Mouse (Mus musculus): ENCODE data around the gene Ccdc88b. TPM values are rescaled to one million over a fixed set of nuclear protein-coding genes. Genes with fewer than 3 reads are reported as not detected.

Ccdc88b gene
- polyA plus RNA-seq, 1 experiment: 1.1 TPM

GRCm38 (mm10) chr19:6819143-6819827 lies 38.7 kb downstream of the Ccdc88b start:
- no peak overlapping the region for H3K27ac ChIP-seq (ENCODE audit: insufficient read depth, low read length)
- no peaks in the 10 kb centered on the region for H3K9me3 ChIP-seq (replicated peaks; ENCODE audit: control insufficient read depth, insufficient read depth, low read length, poor library complexity, severe bottlenecking)
- peaks cover 4% of the 10 kb centered on the region for H3K4me1 ChIP-seq (ENCODE audit: control insufficient read depth, insufficient read depth, low read length)
- no peaks in the 10 kb centered on the region for H3K36me3 ChIP-seq (ENCODE audit: control insufficient read depth, insufficient read depth, low read length, poor library complexity, severe bottlenecking)
- no peak overlapping the region for H3K4me3 ChIP-seq (ENCODE audit: low read depth, low read length)
- no peaks in the 10 kb centered on the region for H3K27me3 ChIP-seq (ENCODE audit: control insufficient read depth, insufficient read depth, low read length, poor library complexity, severe bottlenecking)
- no peak for TF ChIP-seq EP300 (IDR thresholded peaks at IDR 0.05; ENCODE audit: insufficient read depth, low read depth, low read length)
- no peak overlapping the region for H3K9ac ChIP-seq (ENCODE audit: low read depth, poor library complexity, severe bottlenecking)

GRCm38 (mm10) chr19:6814958-6815357 lies 43.1 kb downstream of the Ccdc88b start:
- Histone ChIP-seq H3K4me3 (ENCODE audit: low read depth, low read length) (no peak overlapping the region), H3K9me3 (replicated peaks; ENCODE audit: control insufficient read depth, insufficient read depth, low read length, poor library complexity, severe bottlenecking) (no peaks in the 10 kb centered on the region), H3K27me3 (ENCODE audit: control insufficient read depth, insufficient read depth, low read length, poor library complexity, severe bottlenecking) (no peaks in the 10 kb centered on the region), H3K36me3 (ENCODE audit: control insufficient read depth, insufficient read depth, low read length, poor library complexity, severe bottlenecking) (no peaks in the 10 kb centered on the region), H3K9ac (ENCODE audit: low read depth, poor library complexity, severe bottlenecking) (no peak overlapping the region), H3K4me1 (ENCODE audit: control insufficient read depth, insufficient read depth, low read length) (no peaks in the 10 kb centered on the region), H3K27ac (ENCODE audit: insufficient read depth, low read length) (no peak overlapping the region)
- TF ChIP-seq EP300 (IDR thresholded peaks at IDR 0.05; ENCODE audit: insufficient read depth, low read depth, low read length): no peak
- TF ChIP-seq CTCF (IDR thresholded peaks at IDR 0.05; ENCODE audit: low read depth, low read length): peak; percentile 46

- H3K27ac ChIP-seq (ENCODE audit: insufficient read depth, low read length): no peak overlapping the region
These were observed 43.6 kb downstream of the Ccdc88b start for GRCm38 (mm10) chr19:6814366-6814765.

More at GRCm38 (mm10) chr19:6814366-6814765, 43.6 kb downstream of the Ccdc88b start:
- Histone ChIP-seq H3K27me3 (ENCODE audit: control insufficient read depth, insufficient read depth, low read length, poor library complexity, severe bottlenecking) (no peaks in the 10 kb centered on the region), H3K4me3 (ENCODE audit: low read depth, low read length) (no peak overlapping the region), H3K9me3 (replicated peaks; ENCODE audit: control insufficient read depth, insufficient read depth, low read length, poor library complexity, severe bottlenecking) (no peaks in the 10 kb centered on the region), H3K4me1 (ENCODE audit: control insufficient read depth, insufficient read depth, low read length) (no peaks in the 10 kb centered on the region), H3K36me3 (ENCODE audit: control insufficient read depth, insufficient read depth, low read length, poor library complexity, severe bottlenecking) (no peaks in the 10 kb centered on the region), H3K9ac (ENCODE audit: low read depth, poor library complexity, severe bottlenecking) (no peak overlapping the region)
- TF ChIP-seq POLR2A (IDR thresholded peaks at IDR 0.05; ENCODE audit: insufficient read depth, low read length) (no peak), CTCF (IDR thresholded peaks at IDR 0.05; ENCODE audit: low read depth, low read length) (no peak), EP300 (IDR thresholded peaks at IDR 0.05; ENCODE audit: insufficient read depth, low read depth, low read length) (no peak)

Other genes with a start within 250 kb of the Ccdc88b start
- gene Rps6ka4, start 17.6 kb downstream of the Ccdc88b start, polyA plus RNA-seq (2011; ENCODE audit: insufficient read depth, insufficient read length, low read depth, missing spikeins): 4.5 and 5.2 TPM in 2 replicates
- gene Trmt112, start 51.5 kb upstream of the Ccdc88b start, polyA plus RNA-seq (2011; ENCODE audit: insufficient read depth, insufficient read length, low read depth, missing spikeins): 109 and 112 TPM in 2 replicates
- 56.4 and 66.9 TPM in 2 replicates for gene Prdx5, start 51.9 kb upstream of the Ccdc88b start, polyA plus RNA-seq (2011; ENCODE audit: insufficient read depth, insufficient read length, low read depth, missing spikeins)
- gene Esrra, start 63.6 kb upstream of the Ccdc88b start, polyA plus RNA-seq (2011; ENCODE audit: insufficient read depth, insufficient read length, low read depth, missing spikeins): 13.6 and 16.7 TPM in 2 replicates
- gene Catsperz, start 67.2 kb upstream of the Ccdc88b start, polyA plus RNA-seq (2011; ENCODE audit: insufficient read depth, insufficient read length, low read depth, missing spikeins): 1.4 and 1.8 TPM in 2 replicates
- gene Kcnk4, start 76.3 kb upstream of the Ccdc88b start, polyA plus RNA-seq (2011; ENCODE audit: insufficient read depth, insufficient read length, low read depth, missing spikeins): 1.5 TPM in 1 of 2 replicates, not detected in the other
- gene Bad, start 83.7 kb upstream of the Ccdc88b start, polyA plus RNA-seq (2011; ENCODE audit: insufficient read depth, insufficient read length, low read depth, missing spikeins): 14.6 and 16.2 TPM in 2 replicates
- 9.0 and 12.8 TPM in 2 replicates for gene Gpr137, start 84.3 kb upstream of the Ccdc88b start, polyA plus RNA-seq (2011; ENCODE audit: insufficient read depth, insufficient read length, low read depth, missing spikeins)
- 151 and 166 TPM in 2 replicates for gene Ppp1r14b, start 116.8 kb upstream of the Ccdc88b start, polyA plus RNA-seq (2011; ENCODE audit: insufficient read depth, insufficient read length, low read depth, missing spikeins)
- 42.4 and 45.6 TPM in 2 replicates for gene Plcb3, start 118.3 kb upstream of the Ccdc88b start, polyA plus RNA-seq (2011; ENCODE audit: insufficient read depth, insufficient read length, low read depth, missing spikeins)
- 40.4 and 45.5 TPM in 2 replicates for gene Fkbp2, start 122.3 kb upstream of the Ccdc88b start, polyA plus RNA-seq (2011; ENCODE audit: insufficient read depth, insufficient read length, low read depth, missing spikeins)
- gene Vegfb, start 129.4 kb upstream of the Ccdc88b start, polyA plus RNA-seq (2011; ENCODE audit: insufficient read depth, insufficient read length, low read depth, missing spikeins): 44.7 and 49.1 TPM in 2 replicates
- 14.8 and 15.8 TPM in 2 replicates for gene Dnajc4, start 134.4 kb upstream of the Ccdc88b start, polyA plus RNA-seq (2011; ENCODE audit: insufficient read depth, insufficient read length, low read depth, missing spikeins)
- 6.8 and 7.7 TPM in 2 replicates for gene Nudt22, start 137.9 kb upstream of the Ccdc88b start, polyA plus RNA-seq (2011; ENCODE audit: insufficient read depth, insufficient read length, low read depth, missing spikeins)
- 7.3 and 8.4 TPM in 2 replicates for gene Trpt1, start 137.9 kb upstream of the Ccdc88b start, polyA plus RNA-seq (2011; ENCODE audit: insufficient read depth, insufficient read length, low read depth, missing spikeins)
- 0.59 and 1.0 TPM in 2 replicates for gene Fermt3, start 161.3 kb upstream of the Ccdc88b start, polyA plus RNA-seq (2011; ENCODE audit: insufficient read depth, insufficient read length, low read depth, missing spikeins)
- 519 and 544 TPM in 2 replicates for gene Stip1, start 181.8 kb upstream of the Ccdc88b start, polyA plus RNA-seq (2011; ENCODE audit: insufficient read depth, insufficient read length, low read depth, missing spikeins)
- gene Macrod1, start 198.6 kb upstream of the Ccdc88b start, polyA plus RNA-seq (2011; ENCODE audit: insufficient read depth, insufficient read length, low read depth, missing spikeins): 6.7 and 7.6 TPM in 2 replicates
- 0.51 and 0.82 TPM in 2 replicates for gene Flrt1, start 247.5 kb upstream of the Ccdc88b start, polyA plus RNA-seq (2011; ENCODE audit: insufficient read depth, insufficient read length, low read depth, missing spikeins)

Data from ES-Bruce4 (cell line).